Mouse (Mus musculus): Measurements from ENCODE around the gene Lipa. TPM values are rescaled to one million over a fixed set of nuclear protein-coding genes. Genes with fewer than 3 reads are reported as not detected.

The Lipa gene
- polyA plus RNA-seq, 1 experiment from 2014 or later = 19.1 TPM

GRCm38 (mm10) chr19:34515681-34516080 lies 11.6 kb downstream of the Lipa start:
- no peak for ATAC-seq (ENCODE audit: low FRiP score, low TSS enrichment)
- Histone ChIP-seq H3K4me2 (replicated peaks; ENCODE audit: low read depth) (no peak overlapping the region), H3K27me3 (ENCODE audit: control insufficient read depth, insufficient read depth, low read length) (no peaks in the 10 kb centered on the region), H3K4me1 (replicated peaks; ENCODE audit: control insufficient read depth, insufficient read depth) (no peaks in the 10 kb centered on the region), H3K27ac (replicated peaks) (no peak overlapping the region), H3K36me3 (ENCODE audit: control insufficient read depth, insufficient read depth, low read length) (no peaks in the 10 kb centered on the region), H3K9me3 (ENCODE audit: control insufficient read depth, low read length) (no peaks in the 10 kb centered on the region), H3K4me3 (ENCODE audit: low read depth, low read length) (no peak overlapping the region), H3K9ac (ENCODE audit: low read length) (no peak overlapping the region)
- 77% methylated on average over 3 of the region's 3 CpGs for WGBS
- TF ChIP-seq EP300 (optimal IDR thresholded peaks at IDR 0.05) (no peak), CTCF (IDR thresholded peaks at IDR 0.05; ENCODE audit: low read depth) (no peak)
- DNase-seq (ENCODE audit: low spot score) = no peak

- no peaks in the 10 kb centered on the region for H3K4me1 ChIP-seq (replicated peaks; ENCODE audit: control insufficient read depth, insufficient read depth)
- ATAC-seq (ENCODE audit: low FRiP score, low TSS enrichment) = no peak
- no peak overlapping the region for H3K9ac ChIP-seq (ENCODE audit: low read length)
These were observed 15.7 kb downstream of the Lipa start for GRCm38 (mm10) chr19:34511528-34511927.

GRCm38 (mm10) chr19:34510717-34511116 lies 16.6 kb downstream of the Lipa start:
- Histone ChIP-seq H3K36me3 (ENCODE audit: control insufficient read depth, insufficient read depth, low read length) (0 out of 2 replicates have a peak, but pooled peaks cover 2% of the 10 kb centered on the region), H3K9me3 (ENCODE audit: control insufficient read depth, low read length) (no peaks in the 10 kb centered on the region), H3K4me1 (replicated peaks; ENCODE audit: control insufficient read depth, insufficient read depth) (no peaks in the 10 kb centered on the region), H3K4me2 (replicated peaks; ENCODE audit: low read depth) (no peak overlapping the region), H3K27ac (replicated peaks) (no peak overlapping the region), H3K27me3 (ENCODE audit: control insufficient read depth, insufficient read depth, low read length) (no peaks in the 10 kb centered on the region), H3K9ac (ENCODE audit: low read length) (no peak overlapping the region), H3K4me3 (ENCODE audit: low read depth, low read length) (no peak overlapping the region)
- ATAC-seq (ENCODE audit: low FRiP score, low TSS enrichment) (no peak), DNase-seq (ENCODE audit: low spot score) (no peak)
- no peak for TF ChIP-seq CTCF (IDR thresholded peaks at IDR 0.05; ENCODE audit: low read depth)
- TF ChIP-seq EP300 (optimal IDR thresholded peaks at IDR 0.05) = no peak
- WGBS = 74% methylated on average over 5 of the region's 5 CpGs

More at GRCm38 (mm10) chr19:34511528-34511927, 15.7 kb downstream of the Lipa start:
- Histone ChIP-seq H3K27ac (replicated peaks) (no peak overlapping the region), H3K36me3 (ENCODE audit: control insufficient read depth, insufficient read depth, low read length) (0 out of 2 replicates have a peak, but pooled peaks cover 2% of the 10 kb centered on the region), H3K27me3 (ENCODE audit: control insufficient read depth, insufficient read depth, low read length) (no peaks in the 10 kb centered on the region), H3K4me3 (ENCODE audit: low read depth, low read length) (no peak overlapping the region), H3K4me2 (replicated peaks; ENCODE audit: low read depth) (no peak overlapping the region), H3K9me3 (ENCODE audit: control insufficient read depth, low read length) (no peaks in the 10 kb centered on the region)
- TF ChIP-seq EP300 (optimal IDR thresholded peaks at IDR 0.05) (no peak), CTCF (IDR thresholded peaks at IDR 0.05; ENCODE audit: low read depth) (no peak)
- 49% methylated on average over 8 of the region's 8 CpGs for WGBS
- DNase-seq (ENCODE audit: low spot score) = no peak

GRCm38 (mm10) chr19:34505161-34505721 lies 22.0 kb downstream of the Lipa start:
- no peak overlapping the region for H3K27ac ChIP-seq (replicated peaks)
- no peak overlapping the region for H3K9ac ChIP-seq (ENCODE audit: low read length)
- no peak overlapping the region for H3K4me2 ChIP-seq (replicated peaks; ENCODE audit: low read depth)
- no peaks in the 10 kb centered on the region for H3K27me3 ChIP-seq (ENCODE audit: control insufficient read depth, insufficient read depth, low read length)
- no peaks in the 10 kb centered on the region for H3K9me3 ChIP-seq (ENCODE audit: control insufficient read depth, low read length)
- 70% methylated on average over 12 of the region's 12 CpGs for WGBS
- no peak overlapping the region for H3K4me3 ChIP-seq (ENCODE audit: low read depth, low read length)
- H3K4me1 ChIP-seq (replicated peaks; ENCODE audit: control insufficient read depth, insufficient read depth) = no peaks in the 10 kb centered on the region
- DNase-seq (ENCODE audit: low spot score) (no peak), ATAC-seq (ENCODE audit: low FRiP score, low TSS enrichment) (peak; percentile 24; the same call in 1 of the 2 replicates)
- H3K36me3 ChIP-seq (ENCODE audit: control insufficient read depth, insufficient read depth, low read length) = 0 out of 2 replicates have a peak, but pooled peaks cover 2% of the 10 kb centered on the region
- TF ChIP-seq CTCF (IDR thresholded peaks at IDR 0.05; ENCODE audit: low read depth) = no peak
- no peak for TF ChIP-seq EP300 (optimal IDR thresholded peaks at IDR 0.05)

GRCm38 (mm10) chr19:34500763-34501162 lies 26.5 kb downstream of the Lipa start:
- H3K36me3 ChIP-seq (ENCODE audit: control insufficient read depth, insufficient read depth, low read length) = no peaks in the 10 kb centered on the region
- WGBS = 44% methylated on average over 4 of the region's 4 CpGs
- no peak overlapping the region for H3K4me2 ChIP-seq (replicated peaks; ENCODE audit: low read depth)
- H3K9ac ChIP-seq (ENCODE audit: low read length) = no peak overlapping the region
- ATAC-seq (ENCODE audit: low FRiP score, low TSS enrichment) (peak; percentile 90), DNase-seq (ENCODE audit: low spot score) (peak; percentile 78)
- no peak overlapping the region for H3K27ac ChIP-seq (replicated peaks)
- TF ChIP-seq CTCF (IDR thresholded peaks at IDR 0.05; ENCODE audit: low read depth) (peak; percentile 90), EP300 (optimal IDR thresholded peaks at IDR 0.05) (no peak)
- H3K4me1 ChIP-seq (replicated peaks; ENCODE audit: control insufficient read depth, insufficient read depth) = no peaks in the 10 kb centered on the region
- no peaks in the 10 kb centered on the region for H3K27me3 ChIP-seq (ENCODE audit: control insufficient read depth, insufficient read depth, low read length)
- H3K9me3 ChIP-seq (ENCODE audit: control insufficient read depth, low read length) = no peaks in the 10 kb centered on the region
- H3K4me3 ChIP-seq (ENCODE audit: low read depth, low read length) = no peak overlapping the region

- ATAC-seq (ENCODE audit: low FRiP score, low TSS enrichment) = no peak
- no peak for TF ChIP-seq CTCF (IDR thresholded peaks at IDR 0.05; ENCODE audit: low read depth)
- no peak for TF ChIP-seq EP300 (optimal IDR thresholded peaks at IDR 0.05)
- Histone ChIP-seq H3K4me3 (ENCODE audit: low read depth, low read length) (no peak overlapping the region), H3K27ac (replicated peaks) (no peak overlapping the region), H3K4me1 (replicated peaks; ENCODE audit: control insufficient read depth, insufficient read depth) (no peaks in the 10 kb centered on the region), H3K27me3 (ENCODE audit: control insufficient read depth, insufficient read depth, low read length) (no peaks in the 10 kb centered on the region), H3K9me3 (ENCODE audit: control insufficient read depth, low read length) (no peaks in the 10 kb centered on the region), H3K36me3 (ENCODE audit: control insufficient read depth, insufficient read depth, low read length) (0 out of 2 replicates have a peak, but pooled peaks cover 5% of the 10 kb centered on the region), H3K4me2 (replicated peaks; ENCODE audit: low read depth) (no peak overlapping the region), H3K9ac (ENCODE audit: low read length) (no peak overlapping the region)
- no peak for DNase-seq (ENCODE audit: low spot score)
- 57% methylated on average over 1 of the region's 1 CpGs for WGBS
These were observed 30.9 kb downstream of the Lipa start for GRCm38 (mm10) chr19:34496353-34496752.

Data from stomach, postnatal 0 days (tissue).